Mouse (Mus musculus) olfactory bulb, adult 2 months (tissue): Measurements from ENCODE around the gene Mapk10.

Source experiments
- CTCF ChIP-seq: fragments of 200-500 bp; IDR thresholded peaks from 2 replicates; pipeline ENCODE4 v1.5.1; 2012; ENCODE audit warnings: low read depth, mild to moderate bottlenecking, low read length, moderate library complexity; ENCODE audit not compliant: insufficient read depth
- POLR2A ChIP-seq: fragments of 200-500 bp; IDR thresholded peaks from 2 replicates; pipeline ENCODE4 v1.6.1; 2012; ENCODE audit warnings: mild to moderate bottlenecking, low read depth, low read length, moderate library complexity; ENCODE audit not compliant: insufficient read depth

DNA sequence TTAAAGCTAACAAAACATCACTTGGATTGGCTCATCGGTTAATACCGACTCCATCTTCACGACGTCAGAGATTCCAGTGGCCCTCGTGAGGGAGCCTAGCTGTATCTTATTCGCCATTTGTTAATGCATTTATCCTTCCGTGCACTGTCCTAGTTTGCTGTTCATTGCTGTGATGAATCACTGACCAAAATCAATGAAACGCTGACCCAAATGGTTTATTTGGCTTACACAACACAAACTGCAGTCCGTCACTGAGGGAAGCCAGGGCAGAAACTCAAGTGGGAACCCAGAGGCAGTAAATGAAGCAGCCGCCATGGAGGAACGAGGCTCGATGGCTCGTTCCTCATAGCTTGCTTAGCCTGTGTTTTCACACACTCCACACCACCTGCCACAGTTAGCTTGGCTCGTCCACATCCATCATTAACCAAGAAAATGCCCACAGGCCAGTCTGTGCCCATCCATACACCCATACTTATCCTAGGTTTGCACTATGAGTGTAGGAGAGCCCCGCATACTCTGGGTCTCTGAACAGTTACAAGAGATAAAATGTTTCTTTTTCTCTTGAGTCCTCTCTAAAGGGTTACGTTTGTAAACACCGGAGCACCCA, 140.0 kb downstream of the Mapk10 start:
- TF ChIP-seq CTCF (no peak), POLR2A (no peak)
